Mouse (Mus musculus) cerebellum, adult 9-10 months (tissue): ENCODE measurements around the gene Sds.

Experiments
- DNase-seq: peaks from one replicate; pipeline ENCODE4 v3.0.0; 2022

Gene Sds

DNA sequence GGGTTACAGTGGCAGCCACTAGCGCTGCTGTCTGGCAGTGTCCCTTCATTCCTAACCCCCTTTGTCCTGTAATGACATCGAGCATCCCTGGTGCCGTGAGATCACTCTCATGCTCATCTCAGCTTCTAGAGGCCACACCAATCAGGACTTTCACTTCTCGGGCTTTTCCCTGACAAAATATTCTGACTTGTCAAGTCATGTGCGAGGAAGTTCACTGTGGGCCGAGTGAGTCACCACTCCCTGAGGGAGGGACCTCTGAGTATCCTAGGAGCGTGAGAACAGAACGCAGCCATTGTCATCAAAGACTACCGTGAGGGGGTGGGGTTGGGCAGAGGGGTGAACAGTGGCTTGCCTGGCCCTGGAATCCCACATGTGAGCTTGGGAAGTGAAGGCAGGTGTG, 41.2 kb downstream of the Sds start:
- no peak for DNase-seq

DNA sequence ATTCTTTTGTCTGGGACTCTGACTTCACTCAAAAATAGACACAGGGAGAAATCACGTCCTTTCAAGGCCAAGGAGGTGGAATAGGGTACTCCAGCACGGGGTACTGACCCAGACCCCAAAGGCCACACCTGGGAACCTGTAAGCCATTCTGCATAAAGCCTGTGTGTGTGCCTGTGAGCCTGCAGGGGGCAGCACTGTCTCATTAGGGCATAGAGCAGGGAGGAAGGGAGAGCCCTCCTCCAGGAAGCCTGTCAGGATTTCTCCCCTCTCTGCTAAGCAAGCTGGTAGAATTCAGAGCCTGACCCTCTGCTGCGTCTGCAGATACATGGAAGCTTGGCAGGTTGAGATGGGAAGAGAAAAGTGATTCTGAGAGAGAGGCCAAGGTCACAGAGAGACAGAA, 46.3 kb downstream of the Sds start:
- DNase-seq = no peak

- no peak for DNase-seq
These were observed 48.4 kb downstream of the Sds start for GRCm38 (mm10) chr5:120524736-120525135.

- no peak for DNase-seq
These were observed 49.4 kb downstream of the Sds start for GRCm38 (mm10) chr5:120525737-120526136.

DNA sequence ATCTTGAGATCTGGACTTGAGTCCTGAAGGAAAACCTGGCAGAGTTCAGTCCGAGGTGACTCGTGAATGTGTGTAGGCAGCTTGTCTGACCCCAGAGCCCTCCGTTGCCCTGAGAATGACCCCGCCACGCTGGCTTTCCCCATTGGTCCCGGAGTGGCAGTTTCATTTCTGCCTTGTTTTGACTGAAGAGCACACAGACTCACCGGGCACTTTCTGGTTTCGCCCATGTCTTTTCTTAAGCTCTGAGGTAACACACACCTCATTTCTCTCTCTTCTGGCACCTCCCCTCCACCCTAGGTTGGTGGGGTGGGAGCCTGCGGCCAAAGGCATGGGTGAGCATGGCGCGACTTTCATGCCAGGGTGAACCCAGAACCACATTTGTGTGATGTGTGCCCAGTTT, 50.0 kb downstream of the Sds start:
- DNase-seq = no peak

GRCm38 (mm10) chr5:120527296-120527964, 51.1 kb downstream of the Sds start:
- no peak for DNase-seq

DNA sequence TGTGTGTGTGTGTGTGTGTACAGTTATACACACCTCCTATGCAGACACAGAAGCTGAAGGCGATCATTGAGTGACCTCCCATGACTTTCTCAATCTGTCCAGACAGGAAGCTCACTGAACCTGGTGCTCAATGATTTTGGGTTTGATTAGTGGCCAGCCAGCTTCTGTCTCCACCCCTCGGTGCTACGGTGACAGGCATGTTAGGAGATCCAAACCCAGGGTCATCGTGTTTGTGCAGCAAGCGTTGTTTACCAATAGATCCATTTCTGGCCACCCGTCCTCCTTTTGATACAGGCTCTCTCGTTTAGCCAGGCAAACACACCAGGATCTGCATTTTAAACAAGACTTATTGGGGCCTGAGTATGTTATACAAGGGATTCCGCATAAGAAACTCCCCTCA, 55.3 kb downstream of the Sds start:
- no peak for DNase-seq
